ENCODE assay signal across 9 mouse cellular contexts in the genomic region with DNA sequence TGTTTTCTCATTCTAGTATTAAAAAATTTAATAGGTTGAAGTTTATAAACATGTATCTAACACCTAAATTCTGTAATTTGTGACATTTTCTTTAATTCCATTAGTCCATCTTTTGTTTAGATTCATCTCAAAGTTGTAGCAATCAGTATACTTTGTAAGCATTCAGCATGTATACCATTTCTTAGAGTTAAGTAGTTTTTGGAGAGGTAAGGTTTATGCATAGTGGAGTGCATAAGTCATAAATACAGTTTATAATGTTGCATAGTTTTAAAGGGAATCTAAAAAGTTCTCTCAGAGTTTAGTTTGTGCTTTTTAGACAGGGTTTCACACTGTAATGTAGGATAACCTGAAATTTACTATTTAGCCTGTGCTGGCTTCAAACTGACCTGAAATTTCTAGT. TPM values are rescaled to one million over a fixed set of nuclear protein-coding genes. Genes with fewer than 3 reads are reported as not detected.
DNase-seq lines count a peak whose midpoint lies in the region; ATAC-seq and TF ChIP-seq lines count a peak whose summit lies in the region.
"Had no signal": no experiment of that assay in that cellular context is flagged by ENCODE, and none has a peak within 500 bp of the region (broad histone marks: within the 10 kb centered on the region; RNA-seq: fewer than 3 reads in every experiment).

No protein-coding gene starts in this region.

- H3K4me2 ChIP-seq in lung, postnatal 0 days (replicated peaks; ENCODE audit: low read depth, low read length) = peak overlapping the region; percentile 28; the same call in 1 of the 2 replicates
- H3K4me2 ChIP-seq in liver, embryonic 14.5 days (ENCODE audit: low read depth) = peak overlapping the region; percentile 70

- ATAC-seq in erythroblast, adult 5-6 weeks (replicated peaks; ENCODE audit: low FRiP score, poor library complexity, severe bottlenecking) = no peak
- ATAC-seq in lung, postnatal 0 days = no peak
- no peak for ATAC-seq in liver, embryonic 14.5 days (ENCODE audit: insufficient read depth)

- DNase-seq in lung, postnatal 0 days (ENCODE audit: low spot score) = no peak
- DNase-seq in lung, postnatal 4 days = no peak
- DNase-seq in liver, embryonic 14.5 days (ENCODE audit: low read depth in 3 of 3, low spot score in 3 of 3) = no peak
- no peak for DNase-seq in spleen, postnatal 4 days (ENCODE audit: low spot score in 2 of 2)
- DNase-seq in cerebellum, postnatal 4 days (ENCODE audit: low spot score in 2 of 2) = no peak
- no peak for DNase-seq in frontal cortex, postnatal 14 days (ENCODE audit: low spot score in 2 of 2)
- DNase-seq: cerebellum, postnatal 36 days had no signal

- no peak overlapping the region for H3K9ac ChIP-seq in lung, postnatal 0 days (replicated peaks; ENCODE audit: low read depth)
- H3K9ac ChIP-seq in liver, embryonic 14.5 days (replicated peaks) = peak overlapping the region; percentile 36; the same call in 1 of the 2 replicates

- no peak for TF ChIP-seq CTCF in lung, postnatal 0 days (IDR thresholded peaks at IDR 0.05)
- TF ChIP-seq CTCF in liver, embryonic 14.5 days (IDR thresholded peaks at IDR 0.05; ENCODE audit: low read depth) = no peak

- H3K27ac ChIP-seq in lung, postnatal 0 days (ENCODE audit: low read length) = no peak overlapping the region
- H3K27ac ChIP-seq in liver, embryonic 14.5 days = no peak overlapping the region

- H3K36me3 ChIP-seq in erythroblast, embryonic 14.5 days (ENCODE audit: control insufficient read depth) = peaks cover 44% of the 10 kb centered on the region
- peaks cover 4% of the 10 kb centered on the region; the same call in 1 of the 2 replicates for H3K36me3 ChIP-seq in lung, postnatal 0 days (ENCODE audit: insufficient read depth, low read length)
- peaks cover 18% of the 10 kb centered on the region for H3K36me3 ChIP-seq in liver, embryonic 14.5 days (replicated peaks; ENCODE audit: control insufficient read depth, insufficient read depth, low read depth)

- no peaks in the 10 kb centered on the region for H3K9me3 ChIP-seq in erythroblast, embryonic 14.5 days (ENCODE audit: control insufficient read depth, low read length)
- H3K9me3 ChIP-seq in lung, postnatal 0 days (ENCODE audit: low read length) = no peaks in the 10 kb centered on the region
- no peaks in the 10 kb centered on the region for H3K9me3 ChIP-seq in liver, embryonic 14.5 days (ENCODE audit: control insufficient read depth, low read length)

- peaks cover 29% of the 10 kb centered on the region for H3K4me1 ChIP-seq in erythroblast, embryonic 14.5 days (ENCODE audit: control insufficient read depth)
- H3K4me1 ChIP-seq in lung, postnatal 0 days (ENCODE audit: insufficient read depth, low read depth, low read length) = no peaks in the 10 kb centered on the region
- peaks cover 3 to 7% of the 10 kb centered on the region in 2 experiments for H3K4me1 ChIP-seq in liver, embryonic 14.5 days (replicated peaks; ENCODE audit: control insufficient read depth in 2 of 2, insufficient read depth in 2 of 2, low read length in 1 of 2)

- no peak for TF ChIP-seq EP300 in lung, postnatal 0 days (IDR thresholded peaks at IDR 0.05)
- TF ChIP-seq EP300 in liver, embryonic 14.5 days (IDR thresholded peaks at IDR 0.05; ENCODE audit: low read depth) = no peak

- peak overlapping the region; percentile 81 for H3K4me3 ChIP-seq in erythroblast, embryonic 14.5 days (replicated peaks)
- H3K4me3 ChIP-seq in lung, postnatal 0 days (ENCODE audit: low read depth, low read length) = peak overlapping the region; percentile 14; the same call in 1 of the 2 replicates
- peak overlapping the region; percentile 50 to 88; a peak in 3 of 4 replicates for H3K4me3 ChIP-seq in liver, embryonic 14.5 days (ENCODE audit: insufficient read depth in 1 of 2, low read depth in 2 of 2, low read length in 2 of 2)

- H3K27me3 ChIP-seq in erythroblast, embryonic 14.5 days (ENCODE audit: control insufficient read depth) = no peaks in the 10 kb centered on the region
- H3K27me3 ChIP-seq in lung, postnatal 0 days (replicated peaks; ENCODE audit: insufficient read depth, low read length) = no peaks in the 10 kb centered on the region
- H3K27me3 ChIP-seq in liver, embryonic 14.5 days (ENCODE audit: control insufficient read depth, insufficient read depth, low read length) = no peaks in the 10 kb centered on the region

RNA-seq across cellular contexts. Expression of gene Cdk12, which starts 2.6 kb away (rescaled TPM):
- polyA plus RNA-seq in erythroblast, embryonic 14.5 days (2012) = 1.6 and 1.8 TPM in 2 replicates
- 181 and 207 TPM in 2 replicates for total RNA-seq in erythroblast, adult 5-6 weeks (2015; ENCODE audit: low replicate concordance)
- total RNA-seq in erythroblast, adult 5-6 weeks (2017; ENCODE audit: low replicate concordance) = 263 and 302 TPM in 2 replicates
- 6.7 and 8.3 TPM in 2 replicates for polyA plus RNA-seq in lung, postnatal 0 days (2015; fragmentation: Nextera tagmentation; extraction: Ambion mirVana)
- polyA plus RNA-seq in liver, embryonic 14.5 days (2012; rRNA removed) = 8.2 and 9.8 TPM in 2 replicates
- polyA plus RNA-seq in liver, embryonic 14.5 days (2014; fragmentation: Nextera tagmentation; extraction: Ambion mirVana) = 4.7 and 5.5 TPM in 2 replicates

RNA-seq across cellular contexts. Expression of gene Med1, which starts 12.4 kb away (rescaled TPM):
- polyA plus RNA-seq in erythroblast, embryonic 14.5 days (2012) = 1.0 and 1.1 TPM in 2 replicates
- total RNA-seq in erythroblast, adult 5-6 weeks (2015; ENCODE audit: low replicate concordance) = 30.6 and 34.9 TPM in 2 replicates
- 19.5 and 24.0 TPM in 2 replicates for total RNA-seq in erythroblast, adult 5-6 weeks (2017; ENCODE audit: low replicate concordance)
- polyA plus RNA-seq in lung, postnatal 0 days (2015; fragmentation: Nextera tagmentation; extraction: Ambion mirVana) = 32.2 and 34.1 TPM in 2 replicates
- polyA plus RNA-seq in liver, embryonic 14.5 days (2012; rRNA removed) = 7.1 and 8.7 TPM in 2 replicates
- polyA plus RNA-seq in liver, embryonic 14.5 days (2014; fragmentation: Nextera tagmentation; extraction: Ambion mirVana) = 19.7 and 22.7 TPM in 2 replicates

RNA-seq across cellular contexts. Expression of gene Fbxl20, which starts 55.3 kb away (rescaled TPM):
- 0.25 and 0.28 TPM in 2 replicates for polyA plus RNA-seq in erythroblast, embryonic 14.5 days (2012)
- total RNA-seq in erythroblast, adult 5-6 weeks (2015; ENCODE audit: low replicate concordance) = 9.6 and 10.2 TPM in 2 replicates
- 14.0 and 22.7 TPM in 2 replicates for total RNA-seq in erythroblast, adult 5-6 weeks (2017; ENCODE audit: low replicate concordance)
- 12.8 and 13.0 TPM in 2 replicates for polyA plus RNA-seq in lung, postnatal 0 days (2015; fragmentation: Nextera tagmentation; extraction: Ambion mirVana)
- 2.0 and 2.3 TPM in 2 replicates for polyA plus RNA-seq in liver, embryonic 14.5 days (2012; rRNA removed)
- 3.4 and 5.9 TPM in 2 replicates for polyA plus RNA-seq in liver, embryonic 14.5 days (2014; fragmentation: Nextera tagmentation; extraction: Ambion mirVana)

Comparison
In these comparisons a context has a peak if more than half of its experiments do, and no peak if none do; other contexts are left out.
1. H3K4me3 ChIP-seq: peak in every context shown above with its lines; median percentile 81 in erythroblast, embryonic 14.5 days; 69 in liver, embryonic 14.5 days; 14 in lung, postnatal 0 days.